Mouse (Mus musculus): ENCODE data around the gene Xpc. TPM values are rescaled to one million over a fixed set of nuclear protein-coding genes. Genes with fewer than 3 reads are reported as not detected.

The Xpc gene
- polyA plus RNA-seq, 1 experiment from 2014 or later = 18.6 TPM

GRCm38 (mm10) chr6:91465756-91466155, 49.9 kb downstream of the Xpc start:
- Histone ChIP-seq H3K36me3 (ENCODE audit: poor library complexity, severe bottlenecking) (peaks cover 65% of the 10 kb centered on the region), H3K9ac (no peak overlapping the region), H3K27ac (no peak overlapping the region), H3K4me3 (no peak overlapping the region), H3K4me1 (no peaks in the 10 kb centered on the region), H3K9me3 (replicated peaks) (no peaks in the 10 kb centered on the region), H3K27me3 (no peaks in the 10 kb centered on the region), H3K4me2 (no peak overlapping the region)
- ATAC-seq = no peak
- WGBS = 91% methylated on average over 2 of the region's 2 CpGs

- Histone ChIP-seq H3K9me3 (replicated peaks) (no peaks in the 10 kb centered on the region), H3K9ac (no peak overlapping the region), H3K4me3 (no peak overlapping the region), H3K27ac (no peak overlapping the region), H3K4me2 (no peak overlapping the region), H3K4me1 (no peaks in the 10 kb centered on the region), H3K27me3 (no peaks in the 10 kb centered on the region), H3K36me3 (ENCODE audit: poor library complexity, severe bottlenecking) (peaks cover 20% of the 10 kb centered on the region)
- no peak for ATAC-seq
- WGBS = 87% methylated on average over 1 of the region's 1 CpGs
Observed at GRCm38 (mm10) chr6:91459471-91459870, 56.2 kb downstream of the Xpc start.

DNA sequence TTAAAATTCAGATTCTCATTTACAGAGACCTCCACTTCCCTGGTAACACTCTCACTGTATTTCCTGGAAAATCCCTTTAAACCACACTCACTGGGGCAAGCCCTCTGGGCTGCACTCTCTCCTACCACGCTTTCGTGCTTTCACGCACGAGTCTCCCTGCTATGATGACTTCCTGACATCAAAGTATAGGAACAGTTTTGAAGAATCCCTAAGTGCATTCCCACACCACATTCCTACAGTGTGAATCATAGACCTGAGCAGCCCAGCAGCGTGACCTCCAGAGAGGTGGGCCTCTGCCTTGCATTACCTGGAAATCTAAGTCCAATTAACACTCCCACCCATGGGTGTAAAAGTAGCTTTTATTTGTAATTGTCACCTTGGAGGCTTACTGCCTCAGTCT, 61.1 kb downstream of the Xpc start:
- 74% methylated on average over 5 of the region's 5 CpGs for WGBS
- Histone ChIP-seq H3K9ac (no peak overlapping the region), H3K27ac (no peak overlapping the region), H3K27me3 (no peaks in the 10 kb centered on the region), H3K9me3 (replicated peaks) (no peaks in the 10 kb centered on the region), H3K4me2 (no peak overlapping the region), H3K4me1 (no peaks in the 10 kb centered on the region), H3K36me3 (ENCODE audit: poor library complexity, severe bottlenecking) (no peaks in the 10 kb centered on the region), H3K4me3 (no peak overlapping the region)
- ATAC-seq = no peak

GRCm38 (mm10) chr6:91452056-91452455, 63.6 kb downstream of the Xpc start:
- H3K27me3 ChIP-seq = peaks cover 7% of the 10 kb centered on the region; the same call in 1 of the 2 replicates
- no peaks in the 10 kb centered on the region for H3K36me3 ChIP-seq (ENCODE audit: poor library complexity, severe bottlenecking)
- no peak overlapping the region for H3K4me3 ChIP-seq
- no peaks in the 10 kb centered on the region for H3K9me3 ChIP-seq (replicated peaks)
- no peak overlapping the region for H3K27ac ChIP-seq
- ATAC-seq = no peak
- no peaks in the 10 kb centered on the region for H3K4me1 ChIP-seq
- no peak overlapping the region for H3K4me2 ChIP-seq
- H3K9ac ChIP-seq = no peak overlapping the region
- 66% methylated on average over 1 of the region's 1 CpGs for WGBS

GRCm38 (mm10) chr6:91449472-91450225, 66.0 kb downstream of the Xpc start:
- no peaks in the 10 kb centered on the region for H3K9me3 ChIP-seq (replicated peaks)

GRCm38 (mm10) chr6:91445316-91445715, 70.4 kb downstream of the Xpc start:
- Histone ChIP-seq H3K4me1 (peaks cover 7% of the 10 kb centered on the region), H3K4me3 (no peak overlapping the region), H3K4me2 (no peak overlapping the region), H3K27ac (no peak overlapping the region), H3K36me3 (ENCODE audit: poor library complexity, severe bottlenecking) (no peaks in the 10 kb centered on the region), H3K9me3 (replicated peaks) (no peaks in the 10 kb centered on the region), H3K27me3 (peaks cover 7% of the 10 kb centered on the region; the same call in 1 of the 2 replicates), H3K9ac (no peak overlapping the region)
- WGBS = 76% methylated on average over 3 of the region's 3 CpGs
- ATAC-seq = no peak

More at GRCm38 (mm10) chr6:91449472-91450225, 66.0 kb downstream of the Xpc start:
- WGBS = 54% methylated on average over 3 of the region's 3 CpGs
- H3K36me3 ChIP-seq (ENCODE audit: poor library complexity, severe bottlenecking) = no peaks in the 10 kb centered on the region
- peaks cover 7% of the 10 kb centered on the region; the same call in 1 of the 2 replicates for H3K27me3 ChIP-seq
- no peak overlapping the region for H3K27ac ChIP-seq
- no peak overlapping the region for H3K4me3 ChIP-seq
- no peaks in the 10 kb centered on the region for H3K4me1 ChIP-seq
- no peak overlapping the region for H3K9ac ChIP-seq
- H3K4me2 ChIP-seq = no peak overlapping the region
- ATAC-seq = no peak

DNA sequence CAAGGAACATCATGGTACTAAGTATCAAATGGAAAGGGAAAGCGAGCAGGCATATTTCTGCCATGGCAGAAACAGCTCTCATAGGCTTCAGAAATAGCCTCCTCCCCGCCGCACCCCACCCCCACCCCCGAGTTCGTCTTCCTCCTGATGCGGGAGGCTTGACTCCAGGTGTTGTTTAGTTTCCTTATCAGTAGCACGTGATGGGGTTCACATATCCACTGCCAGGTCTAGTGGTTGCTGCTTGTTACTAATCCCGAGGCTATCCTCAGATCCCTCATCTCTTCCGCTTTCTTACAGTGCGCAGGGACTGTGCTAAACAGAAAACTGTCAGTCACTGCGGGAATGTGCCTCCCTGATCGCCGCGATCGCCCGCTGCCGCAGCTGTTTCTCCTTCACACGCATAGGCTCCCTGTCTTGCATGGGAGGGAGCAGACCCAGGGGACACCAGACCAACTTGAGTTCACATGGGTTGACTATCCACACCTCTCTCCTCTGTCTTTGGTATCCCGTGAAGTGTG, 74.5 kb downstream of the Xpc start:
- WGBS = 4% methylated on average over 19 of the region's 19 CpGs
- Histone ChIP-seq H3K4me3 (peak overlapping the region; percentile 58), H3K9me3 (replicated peaks) (no peaks in the 10 kb centered on the region), H3K4me2 (peak overlapping the region; percentile 83), H3K27me3 (peaks cover 20% of the 10 kb centered on the region), H3K9ac (peak overlapping the region; percentile 71), H3K4me1 (peaks cover 8% of the 10 kb centered on the region), H3K27ac (peak overlapping the region; percentile 32; the same call in 1 of the 2 replicates), H3K36me3 (ENCODE audit: poor library complexity, severe bottlenecking) (no peaks in the 10 kb centered on the region)
- ATAC-seq = peak; percentile 58

DNA sequence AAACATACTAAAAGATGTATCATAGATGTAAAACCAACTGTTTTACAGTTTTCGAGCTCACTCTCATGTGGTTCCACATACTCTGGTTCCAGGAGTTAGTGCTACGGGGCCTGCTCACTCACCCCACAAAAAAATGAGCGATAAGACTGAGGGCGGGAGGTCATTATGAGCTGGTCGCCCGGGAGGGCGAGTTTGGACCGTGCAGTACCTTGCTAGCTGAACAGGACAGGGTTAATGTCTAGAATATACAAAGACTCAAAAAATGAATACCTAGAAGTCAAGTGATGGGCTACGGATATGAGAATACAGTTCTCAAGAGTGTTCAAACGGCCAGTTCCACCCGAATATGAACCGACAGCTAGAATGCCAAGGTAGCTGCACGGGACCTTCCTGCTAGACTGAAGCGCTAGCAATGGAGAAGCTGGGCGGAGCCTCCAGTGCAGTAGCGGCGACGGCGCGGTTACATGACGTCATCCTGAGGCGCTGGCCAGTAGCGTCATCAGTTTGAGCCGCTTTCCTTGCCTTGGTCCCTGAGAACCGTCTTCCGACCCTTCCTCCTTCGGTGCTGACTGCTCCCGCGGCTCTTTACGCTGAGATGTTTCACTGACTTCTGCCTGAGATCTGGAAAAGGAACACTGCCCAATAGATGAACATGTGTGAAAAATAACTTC, 75.1 kb downstream of the Xpc start:
- no peaks in the 10 kb centered on the region for H3K36me3 ChIP-seq (ENCODE audit: poor library complexity, severe bottlenecking)
- H3K9ac ChIP-seq = peak overlapping the region; percentile 71
- peaks cover 8% of the 10 kb centered on the region for H3K4me1 ChIP-seq
- H3K4me2 ChIP-seq = peak overlapping the region; percentile 83
- peak overlapping the region; percentile 58 for H3K4me3 ChIP-seq
- peak overlapping the region; percentile 32; the same call in 1 of the 2 replicates for H3K27ac ChIP-seq
- WGBS = 2% methylated on average over 30 of the region's 30 CpGs
- H3K9me3 ChIP-seq (replicated peaks) = no peaks in the 10 kb centered on the region
- ATAC-seq = peak; percentile 97
- peaks cover 26% of the 10 kb centered on the region for H3K27me3 ChIP-seq

Other genes with a start within 250 kb of the Xpc start
- 21.9 and 22.8 TPM in 2 replicates for gene Wnt7a, start 104.5 kb downstream of the Xpc start, polyA plus RNA-seq (2015; fragmentation: Nextera tagmentation; extraction: Ambion mirVana)
- 27.3 and 30.7 TPM in 2 replicates for gene Chchd4, start 42.3 kb downstream of the Xpc start, polyA plus RNA-seq (2015; fragmentation: Nextera tagmentation; extraction: Ambion mirVana)
- 48.3 and 56.8 TPM in 2 replicates for gene Tmem43, start 42.2 kb downstream of the Xpc start, polyA plus RNA-seq (2015; fragmentation: Nextera tagmentation; extraction: Ambion mirVana)
- gene Lsm3, start within 50 bp of the Xpc start, polyA plus RNA-seq (2015; fragmentation: Nextera tagmentation; extraction: Ambion mirVana) = 273 and 275 TPM in 2 replicates
- 68.2 and 73.1 TPM in 2 replicates for gene Slc6a6, start 168.2 kb upstream of the Xpc start, polyA plus RNA-seq (2015; fragmentation: Nextera tagmentation; extraction: Ambion mirVana)